Mouse (Mus musculus) brown adipose tissue, adult 24 weeks (tissue): ENCODE results near the gene Grk6. TPM values are rescaled to one million over a fixed set of nuclear protein-coding genes. Genes with fewer than 3 reads are reported as not detected.

Experiments used
- H3K27ac ChIP-seq: fragments of 200-500 bp; replicated peaks from 2 replicates; pipeline ENCODE4 v1.5.1; 2012; ENCODE audit warnings: low read depth, mild to moderate bottlenecking, low read length
- H3K4me1 ChIP-seq: fragments of 200-500 bp; 2 replicates; pipeline ENCODE4 v1.6.1; 2012; ENCODE audit warnings: low read length, mixed read lengths; ENCODE audit not compliant: control insufficient read depth, insufficient read depth, insufficient read length
- H3K4me3 ChIP-seq: fragments of 200-500 bp; 2 replicates; pipeline ENCODE4 v1.5.1; 2012; ENCODE audit warnings: low read depth, mild to moderate bottlenecking, low read length, moderate library complexity; ENCODE audit not compliant: insufficient read depth
- polyA plus RNA-seq: library from polyadenylated mRNA; stranded (reverse); fragments of >200 nt; gene quantifications from 2 replicates; pipeline ENCODE4 v1.2.4, GENCODE M21; 2012; ENCODE audit not compliant: missing spikeins, insufficient read depth, insufficient read length

The Grk6 gene
- polyA plus RNA-seq, 1 experiment: 10.5 TPM

GRCm38 (mm10) chr13:55465830-55466440 lies 21.1 kb downstream of the Grk6 start:
- no peak overlapping the region for H3K27ac ChIP-seq
- H3K4me3 ChIP-seq: no peak overlapping the region
- peaks cover 6% of the 10 kb centered on the region; the same call in 1 of the 2 replicates for H3K4me1 ChIP-seq

- Histone ChIP-seq H3K4me3 (no peak overlapping the region), H3K4me1 (peaks cover 3% of the 10 kb centered on the region; the same call in 1 of the 2 replicates)
Measured at GRCm38 (mm10) chr13:55468851-55469560, 24.1 kb downstream of the Grk6 start.

GRCm38 (mm10) chr13:55470372-55470771 lies 25.5 kb downstream of the Grk6 start:
- no peak overlapping the region for H3K27ac ChIP-seq
- H3K4me1 ChIP-seq: no peaks in the 10 kb centered on the region; the same call in 1 of the 2 replicates
- H3K4me3 ChIP-seq: no peak overlapping the region

More at GRCm38 (mm10) chr13:55468851-55469560, 24.1 kb downstream of the Grk6 start:
- H3K27ac ChIP-seq: no peak overlapping the region

DNA sequence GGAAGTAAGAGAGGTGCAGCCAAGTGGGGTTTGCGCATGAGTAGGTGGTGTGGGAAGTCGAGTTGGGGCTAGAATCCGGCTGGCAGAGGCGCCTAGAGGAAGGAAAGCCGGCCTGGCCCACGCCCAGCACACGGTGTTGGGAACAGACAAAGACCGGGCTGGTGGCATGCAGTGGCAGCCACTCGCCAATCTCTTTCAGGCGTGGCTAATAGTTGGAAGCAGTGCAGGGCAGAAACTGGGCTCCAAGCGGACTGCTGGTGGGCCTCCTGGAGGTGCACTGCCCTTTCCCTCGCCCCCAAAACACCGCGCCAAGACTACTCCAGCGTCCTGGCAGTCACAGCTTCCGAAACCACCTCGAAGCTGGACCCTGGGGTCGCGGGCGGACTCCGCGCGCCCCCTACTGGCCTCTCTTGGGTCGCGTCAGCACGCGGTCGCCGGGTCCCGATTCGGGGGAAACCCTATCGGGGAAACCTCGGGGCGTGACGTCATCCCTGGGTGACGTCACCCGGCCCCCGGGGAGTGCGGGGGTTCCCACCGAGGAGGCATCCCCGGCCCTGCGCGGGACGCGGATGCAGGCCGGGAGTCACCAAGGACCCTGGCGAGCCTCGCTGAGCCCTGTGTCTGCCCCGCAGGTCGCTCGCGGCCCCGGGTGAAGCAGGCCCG lies 26.4 kb downstream of the Grk6 start:
- no peak overlapping the region; the same call in 1 of the 2 replicates for H3K27ac ChIP-seq
- peak overlapping the region; percentile 65 for H3K4me3 ChIP-seq
- H3K4me1 ChIP-seq: no peaks in the 10 kb centered on the region; the same call in 1 of the 2 replicates

- Histone ChIP-seq H3K4me3 (peak overlapping the region; percentile 65), H3K4me1 (no peaks in the 10 kb centered on the region; the same call in 1 of the 2 replicates), H3K27ac (no peak overlapping the region)
Measured at GRCm38 (mm10) chr13:55471819-55472131, 26.9 kb downstream of the Grk6 start.

GRCm38 (mm10) chr13:55472132-55473022 lies 27.5 kb downstream of the Grk6 start:
- Histone ChIP-seq H3K4me3 (peak overlapping the region; percentile 65), H3K27ac (0 out of 2 replicates have a peak overlapping the region, but pooled peaks have one; percentile 7), H3K4me1 (no peaks in the 10 kb centered on the region; the same call in 1 of the 2 replicates)

DNA sequence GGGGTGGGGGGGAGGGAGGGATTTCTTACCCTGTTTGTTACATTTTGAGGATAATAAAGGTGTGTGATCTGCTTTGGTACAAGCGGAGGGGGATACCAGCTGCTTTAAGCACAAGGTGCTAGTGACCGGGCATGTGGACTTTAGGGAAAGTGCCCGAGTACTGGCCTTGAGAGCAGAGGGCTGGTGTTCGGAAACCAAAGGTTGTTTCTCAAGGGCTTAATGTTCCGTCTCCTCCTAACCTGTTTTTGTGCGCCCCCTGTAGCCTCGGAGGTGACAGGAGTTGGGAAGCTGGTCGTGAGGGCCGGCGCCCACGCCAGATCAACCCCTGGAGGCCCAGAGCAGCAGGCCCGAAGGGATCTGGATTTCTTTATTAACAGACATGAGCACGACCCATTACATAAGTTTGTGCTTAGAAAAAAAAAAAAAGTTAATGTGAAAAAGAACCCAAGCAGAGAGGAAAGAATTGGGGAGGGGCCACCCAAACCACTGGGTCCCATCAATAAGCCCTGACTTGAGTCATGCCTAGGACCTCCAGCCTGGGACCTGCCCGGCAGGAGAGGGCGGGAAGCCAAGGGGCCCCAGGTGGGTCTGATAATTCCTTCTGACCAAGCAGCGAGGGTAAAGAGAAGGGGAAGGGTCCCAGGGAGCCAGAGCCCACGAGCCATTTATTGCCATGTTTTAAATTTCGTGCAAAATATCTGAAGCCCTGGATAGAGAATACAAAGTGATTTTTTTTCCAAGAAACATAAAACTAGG lies 28.4 kb downstream of the Grk6 start:
- no peak overlapping the region for H3K27ac ChIP-seq
- H3K4me1 ChIP-seq: no peaks in the 10 kb centered on the region; the same call in 1 of the 2 replicates
- peak overlapping the region; percentile 65 for H3K4me3 ChIP-seq

DNA sequence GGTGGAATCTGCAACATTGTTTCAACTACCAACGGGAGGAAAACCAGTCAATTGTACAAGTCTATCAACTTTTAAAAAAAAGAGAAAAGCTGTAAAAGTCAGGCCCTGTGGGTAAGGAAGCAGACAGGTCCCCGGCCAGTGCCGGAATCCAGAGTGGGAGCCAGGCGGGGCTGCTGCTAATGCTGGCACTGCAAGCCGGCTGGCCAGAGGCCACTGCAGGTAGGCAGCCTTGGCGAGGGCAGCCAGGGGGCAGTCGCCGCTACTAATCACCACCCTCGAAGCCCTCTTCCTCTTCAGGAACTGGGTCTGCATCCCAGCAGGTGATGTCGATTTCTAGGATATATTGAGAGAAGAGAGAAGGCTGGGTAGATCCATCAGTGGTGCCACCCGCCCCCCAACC lies 29.1 kb downstream of the Grk6 start:
- Histone ChIP-seq H3K4me3 (no peak overlapping the region), H3K27ac (no peak overlapping the region), H3K4me1 (peaks cover 5% of the 10 kb centered on the region)

DNA sequence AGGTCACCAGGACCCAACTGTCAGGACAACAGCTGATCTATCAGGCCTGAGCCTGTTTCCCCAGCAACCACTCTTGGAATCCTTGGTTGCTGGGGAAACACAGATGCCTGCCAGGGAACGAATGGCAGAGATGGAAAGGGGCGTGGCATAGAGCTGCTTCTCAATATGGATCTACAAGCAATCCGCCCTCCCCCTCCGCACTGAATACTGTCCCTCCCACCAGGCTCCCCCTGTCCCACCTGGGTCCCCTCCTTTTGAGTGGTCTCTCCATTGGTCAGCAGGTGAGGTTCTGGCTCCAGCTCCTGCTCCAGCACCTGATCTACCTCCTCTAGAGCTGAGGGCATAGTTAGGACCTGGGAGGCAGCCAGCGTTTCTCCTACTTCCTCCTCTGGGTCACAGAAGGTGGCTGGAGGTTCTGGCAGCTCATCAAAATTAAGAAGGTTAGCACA lies 29.8 kb downstream of the Grk6 start:
- no peak overlapping the region for H3K27ac ChIP-seq
- H3K4me1 ChIP-seq: peaks cover 5% of the 10 kb centered on the region
- no peak overlapping the region for H3K4me3 ChIP-seq

- Histone ChIP-seq H3K27ac (no peak overlapping the region), H3K4me3 (no peak overlapping the region), H3K4me1 (peaks cover 5% of the 10 kb centered on the region)
Measured at GRCm38 (mm10) chr13:55475750-55476149, 30.9 kb downstream of the Grk6 start.

- no peak overlapping the region for H3K4me3 ChIP-seq
- no peak overlapping the region for H3K27ac ChIP-seq
- peaks cover 5% of the 10 kb centered on the region for H3K4me1 ChIP-seq
Measured at GRCm38 (mm10) chr13:55476256-55476655, 31.4 kb downstream of the Grk6 start.

GRCm38 (mm10) chr13:55477492-55477891 lies 32.6 kb downstream of the Grk6 start:
- H3K4me1 ChIP-seq: peaks cover 5% of the 10 kb centered on the region
- no peak overlapping the region for H3K4me3 ChIP-seq
- no peak overlapping the region for H3K27ac ChIP-seq

- no peak overlapping the region for H3K4me3 ChIP-seq
- H3K4me1 ChIP-seq: peaks cover 5% of the 10 kb centered on the region; the same call in 1 of the 2 replicates
- no peak overlapping the region for H3K27ac ChIP-seq
Measured at GRCm38 (mm10) chr13:55478036-55478435, 33.2 kb downstream of the Grk6 start.

DNA sequence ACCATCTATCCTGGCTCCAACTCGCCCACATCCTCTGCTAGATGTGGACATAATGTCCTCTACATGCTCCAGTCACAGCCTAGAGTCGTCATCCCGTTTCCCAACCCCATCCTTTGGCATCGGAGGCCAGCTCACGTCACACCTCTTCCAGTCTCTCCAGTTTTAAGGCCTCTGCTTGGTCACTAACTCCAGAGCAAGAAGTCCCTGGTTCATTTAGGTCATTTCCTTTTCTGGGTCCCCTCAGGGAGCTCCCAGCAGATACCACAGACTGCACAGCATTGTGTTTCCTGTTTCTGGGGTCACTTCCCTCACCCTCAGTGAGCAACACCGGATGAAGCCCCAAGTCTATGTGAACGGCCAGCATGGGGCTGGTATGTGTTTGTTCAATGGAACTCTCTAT lies 34.1 kb downstream of the Grk6 start:
- Histone ChIP-seq H3K4me1 (peaks cover 5% of the 10 kb centered on the region; the same call in 1 of the 2 replicates), H3K4me3 (no peak overlapping the region), H3K27ac (peak overlapping the region; percentile 43)
